Mouse (Mus musculus) bone marrow, adult 2 months (tissue): ENCODE data around the gene Tsga10.

Source experiments
- CTCF ChIP-seq: fragments of 200-500 bp; IDR thresholded peaks from 2 replicates; pipeline ENCODE4 v1.5.1; 2011; ENCODE audit warnings: low read length, control low read depth; ENCODE audit not compliant: control insufficient read depth, insufficient read depth
- POLR2A ChIP-seq: fragments of 200-500 bp; IDR thresholded peaks from 2 replicates; pipeline ENCODE4 v1.6.1; 2011; ENCODE audit warnings: low read depth, mild to moderate bottlenecking, control low read depth, low read length, borderline replicate concordance; ENCODE audit not compliant: control insufficient read depth

DNA sequence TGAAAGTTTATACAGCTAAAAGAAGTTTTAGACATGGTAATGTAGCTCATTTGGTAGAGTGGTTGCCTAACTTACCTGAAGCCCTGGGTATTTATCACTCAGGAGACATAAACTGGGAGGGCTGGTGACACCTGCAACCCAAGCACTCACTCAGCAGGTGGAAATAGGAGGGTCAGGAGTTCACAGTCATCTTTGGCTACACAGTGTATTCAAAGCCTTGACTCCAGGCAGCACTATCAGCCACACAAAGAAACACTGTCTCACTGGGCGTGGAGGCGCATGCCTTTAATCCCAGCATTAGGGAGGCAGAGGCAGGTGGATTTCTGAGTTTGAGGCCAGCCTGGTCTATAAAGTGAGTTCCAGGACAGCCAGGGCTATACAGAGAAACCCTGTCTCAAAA is 46.5 kb upstream of the Tsga10 start:
- TF ChIP-seq CTCF (no peak), POLR2A (no peak)
